Mouse (Mus musculus) ES-Bruce4 (cell line): ENCODE measurements around the gene Sec62.

ENCODE experiments used
- CTCF ChIP-seq: IDR thresholded peaks from one replicate; pipeline ENCODE4 v1.8.1; 2011; ENCODE audit warnings: low read depth, low read length
- EP300 ChIP-seq: IDR thresholded peaks from 2 replicates; pipeline ENCODE4 v1.6.1; 2011; ENCODE audit warnings: low read depth, low read length; ENCODE audit not compliant: insufficient read depth
- POLR2A ChIP-seq: IDR thresholded peaks from one replicate; pipeline ENCODE4 v1.8.1; 2011; ENCODE audit warnings: low read length; ENCODE audit not compliant: insufficient read depth

GRCm38 (mm10) chr3:30766177-30766576 is 26.5 kb upstream of the Sec62 start:
- TF ChIP-seq EP300 (no peak), CTCF (no peak), POLR2A (no peak)
